Mouse (Mus musculus): ENCODE measurements around the gene Hoxa10.

- TF ChIP-seq POLR2A (IDR thresholded peaks at IDR 0.05; ENCODE audit: insufficient read length, low read depth) (no peak), E2F4 (IDR thresholded peaks at IDR 0.05; ENCODE audit: insufficient read depth) (no peak), USF1 (IDR thresholded peaks at IDR 0.05; ENCODE audit: low read depth) (no peak), MYOG (IDR thresholded peaks at IDR 0.05; ENCODE audit: control insufficient read depth in 1 of 3, insufficient read depth in 1 of 3, insufficient read length in 2 of 3, low read depth in 2 of 3) (no peak), TCF12 (IDR thresholded peaks at IDR 0.05; ENCODE audit: insufficient read depth, poor library complexity, severe bottlenecking) (no peak), MAX (IDR thresholded peaks at IDR 0.05; ENCODE audit: low read depth) (no peak), POLR2AphosphoS2 (IDR thresholded peaks at IDR 0.05; ENCODE audit: insufficient read length, low read depth) (no peak), MYOD1 (IDR thresholded peaks at IDR 0.05; ENCODE audit: control insufficient read depth in 1 of 3, insufficient read length in 2 of 3, low read depth in 2 of 3) (no peak), SRF (IDR thresholded peaks at IDR 0.05; ENCODE audit: control insufficient read depth, insufficient read length, low read depth) (no peak)
Observed at GRCm38 (mm10) chr6:52232568-52232965, 8.1 kb downstream of the Hoxa10 start.
